Mouse (Mus musculus): ENCODE results near the gene Ppt2.

DNA sequence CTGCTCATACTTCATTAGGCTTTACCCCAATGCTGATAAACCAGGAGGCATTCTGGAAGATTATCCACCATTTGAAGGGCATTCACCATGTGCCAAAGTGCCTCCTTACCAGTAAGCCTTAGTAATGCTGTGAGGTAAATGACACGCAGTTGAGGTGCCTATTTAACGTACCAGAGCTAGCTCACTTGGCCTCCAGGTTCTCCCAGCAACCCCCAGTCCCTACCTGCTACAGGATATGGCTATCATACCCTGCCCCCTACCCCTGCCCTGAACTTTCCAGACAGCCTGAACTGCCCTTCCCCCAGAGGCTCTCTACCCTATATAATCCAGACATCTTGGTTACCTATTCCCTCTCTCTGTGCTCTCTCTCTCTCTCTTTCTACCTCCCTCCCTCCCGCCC is 39.5 kb downstream of the Ppt2 start:
- TF ChIP-seq MAX (IDR thresholded peaks at IDR 0.05) = no peak
- no peak for TF ChIP-seq CTCF (IDR thresholded peaks at IDR 0.05; ENCODE audit: control insufficient read depth, insufficient read depth, insufficient read length)
- TF ChIP-seq USF1 (IDR thresholded peaks at IDR 0.05; ENCODE audit: low read depth) = no peak
- TF ChIP-seq FOSL1 (IDR thresholded peaks at IDR 0.05; ENCODE audit: insufficient read depth, low read length, poor library complexity, severe bottlenecking) = no peak

Measured in C2C12 (cell line).